In the genomic region with DNA sequence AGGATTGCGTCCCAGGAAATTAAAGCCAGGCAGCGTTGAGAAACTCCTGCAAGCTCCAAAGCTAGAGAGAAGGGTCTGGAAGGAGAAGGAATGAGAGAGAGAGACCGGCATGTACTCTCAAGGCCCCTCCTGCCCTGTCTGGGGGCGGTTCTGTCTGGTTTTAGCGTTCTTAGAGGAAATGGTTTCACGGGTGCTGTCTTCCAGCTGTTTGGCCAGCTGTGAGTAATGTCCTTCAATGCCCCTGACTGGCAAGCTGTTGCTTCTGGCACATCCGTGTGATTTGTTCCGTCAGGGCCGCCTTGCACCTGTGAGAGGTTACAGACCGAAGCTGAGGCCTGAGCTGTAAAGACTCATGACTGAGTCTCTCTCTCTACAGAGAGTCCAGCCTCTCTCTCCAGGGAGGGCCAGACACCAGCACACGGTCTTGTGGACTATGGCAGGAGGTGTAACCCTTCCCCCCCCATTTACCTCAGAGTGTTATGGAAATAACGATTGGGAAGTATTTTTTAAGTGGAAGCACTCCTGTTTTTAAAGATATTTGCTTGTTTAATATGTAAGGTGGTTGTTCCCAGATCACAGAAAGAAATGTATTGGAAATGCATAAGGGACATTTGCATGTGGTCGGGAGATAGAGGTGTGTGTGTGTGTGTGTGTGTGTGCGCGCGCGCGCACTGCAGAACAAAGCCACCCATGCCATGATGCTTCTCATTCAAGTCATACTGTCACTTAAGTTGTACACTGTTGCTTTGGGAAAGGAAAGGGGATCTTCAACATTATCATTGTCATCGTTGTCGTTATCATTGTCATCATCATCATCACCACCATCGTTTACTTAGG, we compare ENCODE assay signal across 11 mouse cellular contexts.
DNase-seq lines count a peak whose midpoint lies in the region; ATAC-seq lines count a peak whose summit lies in the region.
"Had no signal": no experiment of that assay in that cellular context is flagged by ENCODE, and none has a peak within 500 bp of the region (broad histone marks: within the 10 kb centered on the region; RNA-seq: fewer than 3 reads in every experiment).

No protein-coding gene starts in this region.

- no peaks in the 10 kb centered on the region for H3K36me3 ChIP-seq in heart, embryonic 11.5 days (ENCODE audit: control insufficient read depth, insufficient read depth, low read length)
- H3K36me3 ChIP-seq in lung, embryonic 16.5 days (ENCODE audit: control insufficient read depth, insufficient read depth, low read length): peaks cover 12% of the 10 kb centered on the region

- peaks cover 26% of the 10 kb centered on the region for H3K4me1 ChIP-seq in heart, embryonic 11.5 days (ENCODE audit: control insufficient read depth, insufficient read depth, low read length)
- peaks cover 13% of the 10 kb centered on the region for H3K4me1 ChIP-seq in lung, embryonic 16.5 days (replicated peaks; ENCODE audit: control insufficient read depth, insufficient read depth, low read length)

- intact Hi-C loops in left cerebral cortex, postnatal 36 days (cut with DNase I): loop anchor here (5.0 kb wide), 1 partner anchor 178 kb away; no protein-coding TSS in a partner anchor

- WGBS in heart, embryonic 11.5 days (ENCODE audit: insufficient replicate concordance): 71% methylated on average over 21 of the region's 21 CpGs
- 64% methylated on average over 21 of the region's 21 CpGs for WGBS in lung, embryonic 16.5 days

- peak; percentile 98 for DNase-seq in heart, adult 11 months
- DNase-seq in thymus, postnatal 4 days: peak; percentile 41
- no peak for DNase-seq in thymus, postnatal 36 days
- DNase-seq in left cerebral cortex, postnatal 36 days (ENCODE audit: low spot score in 2 of 2): no peak
- no peak for DNase-seq in adrenal gland, postnatal 36 days
- DNase-seq in cerebellum, adult 11-12 months: no peak

- no peak overlapping the region for H3K4me2 ChIP-seq in heart, embryonic 11.5 days
- H3K4me2 ChIP-seq in lung, embryonic 16.5 days (ENCODE audit: low read depth, low read length): no peak overlapping the region
- H3K4me2 ChIP-seq: embryonic facial prominence, embryonic 13.5 days; heart, embryonic 15.5 days had no signal

- no peak overlapping the region for H3K27ac ChIP-seq in heart, embryonic 11.5 days (ENCODE audit: low read depth, low read length)
- no peak overlapping the region for H3K27ac ChIP-seq in lung, embryonic 16.5 days (ENCODE audit: low read length)
- H3K27ac ChIP-seq: embryonic facial prominence, embryonic 13.5 days; heart, embryonic 15.5 days had no signal

- H3K9ac ChIP-seq in heart, embryonic 11.5 days (ENCODE audit: low read depth, low read length): no peak overlapping the region
- H3K9ac ChIP-seq in lung, embryonic 16.5 days (ENCODE audit: low read length): no peak overlapping the region
- H3K9ac ChIP-seq: embryonic facial prominence, embryonic 13.5 days; heart, embryonic 15.5 days had no signal

- H3K9me3 ChIP-seq in heart, embryonic 11.5 days (replicated peaks; ENCODE audit: control insufficient read depth, low read length): no peaks in the 10 kb centered on the region
- H3K9me3 ChIP-seq in lung, embryonic 16.5 days (ENCODE audit: control insufficient read depth, low read length): no peaks in the 10 kb centered on the region
- H3K9me3 ChIP-seq: embryonic facial prominence, embryonic 13.5 days; heart, embryonic 15.5 days had no signal

- no peaks in the 10 kb centered on the region for H3K27me3 ChIP-seq in heart, embryonic 11.5 days (ENCODE audit: control insufficient read depth, insufficient read depth, low read length)
- no peaks in the 10 kb centered on the region for H3K27me3 ChIP-seq in lung, embryonic 16.5 days (ENCODE audit: control insufficient read depth, insufficient read depth, low read depth, low read length)
- H3K27me3 ChIP-seq: embryonic facial prominence, embryonic 13.5 days; heart, embryonic 15.5 days had no signal

- no peak overlapping the region for H3K4me3 ChIP-seq in heart, embryonic 11.5 days (ENCODE audit: low read depth, low read length)
- no peak overlapping the region for H3K4me3 ChIP-seq in lung, embryonic 16.5 days (ENCODE audit: low read length)
- H3K4me3 ChIP-seq: embryonic facial prominence, embryonic 13.5 days; heart, embryonic 15.5 days had no signal

- no peak for ATAC-seq in heart, embryonic 11.5 days (replicated peaks; ENCODE audit: insufficient number of reproducible peaks, low FRiP score, low TSS enrichment)
- peak; percentile 43; the same call in 1 of the 2 replicates for ATAC-seq in lung, embryonic 16.5 days (ENCODE audit: low read depth)
- ATAC-seq: CD4-positive, CD25-positive, alpha-beta regulatory T cell, adult 4 months had no signal

Comparison
In these comparisons a context has a peak if more than half of its experiments do, and no peak if none do; other contexts are left out.
1. DNase-seq: peak in heart, adult 11 months (single experiment) and thymus, postnatal 4 days (single experiment); none in thymus, postnatal 36 days (0 of 2), left cerebral cortex, postnatal 36 days (0 of 2), adrenal gland, postnatal 36 days (0 of 2) and cerebellum, adult 11-12 months (single experiment).